Mouse (Mus musculus) myocyte (in vitro differentiated cells): ENCODE data around the gene Hic1.

Experiments
- MAX ChIP-seq: IDR thresholded peaks from one replicate; pipeline ENCODE4 v1.6.1; 2011; ENCODE audit warnings: low read depth, mild to moderate bottlenecking, control low read depth
- MYOD1 ChIP-seq, 3 experiments: IDR thresholded peaks; one replicate each; pipeline ENCODE4 v1.6.1; 2011; ENCODE audit warnings: control low read depth in 2 of 3, low read depth in 2 of 3, mild to moderate bottlenecking in 2 of 3, moderate library complexity in 1 of 3; ENCODE audit not compliant: insufficient read length in 2 of 3, control insufficient read depth in 1 of 3
- POLR2A ChIP-seq: IDR thresholded peaks from one replicate; pipeline ENCODE4 v1.6.1; 2011; ENCODE audit warnings: low read depth, mild to moderate bottlenecking, control low read depth, moderate library complexity; ENCODE audit not compliant: insufficient read length
- POLR2AphosphoS2 ChIP-seq: IDR thresholded peaks from one replicate; pipeline ENCODE4 v1.6.1; 2011; ENCODE audit warnings: low read depth, control low read depth; ENCODE audit not compliant: insufficient read length
- TCF12 ChIP-seq: IDR thresholded peaks from one replicate; pipeline ENCODE4 v1.6.1; 2011; ENCODE audit warnings: mild to moderate bottlenecking, control low read depth; ENCODE audit not compliant: poor library complexity, insufficient read depth, severe bottlenecking
- TCF3 ChIP-seq: IDR thresholded peaks from one replicate; pipeline ENCODE4 v1.6.1; 2011; ENCODE audit warnings: low read depth, control low read depth; ENCODE audit not compliant: insufficient read length

DNA sequence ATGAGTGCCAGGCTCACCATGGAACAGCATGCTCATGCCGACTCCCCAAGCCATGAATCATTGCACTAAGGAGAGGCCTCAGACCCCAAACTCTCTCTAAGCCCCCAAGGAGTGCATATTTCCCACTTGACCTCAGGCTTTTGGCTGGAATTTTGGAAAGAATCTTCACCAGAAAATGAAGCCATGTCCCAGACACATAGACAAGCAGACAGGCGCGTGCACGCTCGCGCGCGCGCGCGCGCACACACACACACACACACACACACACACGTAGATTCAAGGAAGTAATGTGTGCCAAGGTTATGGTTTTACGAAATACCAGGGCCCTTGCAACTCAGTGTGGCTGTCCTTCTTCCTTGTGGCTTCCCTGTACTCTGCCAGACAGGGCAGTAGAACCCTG, 10.9 kb downstream of the Hic1 start:
- TF ChIP-seq TCF12 (no peak), MYOD1 (IDR thresholded peaks at IDR 0.05; ENCODE audit: control insufficient read depth in 1 of 3, insufficient read length in 2 of 3, low read depth in 2 of 3) (no peak), POLR2A (no peak), MAX (no peak), TCF3 (no peak), POLR2AphosphoS2 (no peak)
